Mouse (Mus musculus): ENCODE data around the gene Sox8.

The Sox8 gene

DNA sequence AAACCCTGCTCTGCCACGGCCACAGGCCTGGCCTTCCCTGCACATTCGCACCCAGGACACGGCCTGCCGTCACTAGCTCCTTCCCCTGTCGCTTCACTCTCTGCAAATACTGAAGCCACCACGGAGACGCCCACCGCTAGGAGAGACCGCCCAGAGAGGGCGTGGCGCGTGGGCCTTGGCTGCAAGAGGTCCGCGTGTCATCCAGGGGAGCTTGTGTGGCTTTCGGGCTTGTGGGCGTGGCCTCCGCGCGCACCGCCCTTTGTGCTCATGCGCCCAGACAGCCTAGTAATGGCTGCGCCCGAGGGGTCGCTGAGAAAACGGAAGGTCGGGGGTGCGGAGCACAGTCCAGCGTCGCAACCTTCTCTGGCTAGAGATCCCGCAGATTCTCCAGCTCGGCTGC, 8.4 kb upstream of the Sox8 start, which contains the start of gene Lmf1:
Gene Lmf1, plus strand, starts transcription at position 166 of the 400 bp plus-strand sequence.
- DNase-seq = peak; percentile 97

DNA sequence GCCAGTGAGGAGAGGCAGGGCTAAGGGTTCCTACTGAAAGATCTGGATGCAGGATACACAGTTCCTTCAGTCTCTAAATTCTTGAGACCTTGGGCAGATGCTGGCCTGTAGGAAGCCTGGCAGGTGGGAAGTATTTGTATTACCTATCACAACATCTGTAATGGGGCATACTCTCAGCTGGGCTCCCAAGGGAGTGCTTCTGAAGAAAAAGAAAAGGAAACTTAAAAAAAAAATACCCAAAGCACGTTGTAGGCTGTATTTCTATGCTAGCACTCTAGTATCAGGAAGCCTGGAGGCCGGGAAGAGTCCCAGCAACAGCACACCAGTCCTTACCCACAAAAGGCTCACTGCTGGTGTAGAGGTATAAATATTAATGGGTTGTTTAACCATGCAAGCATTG, 7.2 kb upstream of the Sox8 start:
- DNase-seq = no peak

DNA sequence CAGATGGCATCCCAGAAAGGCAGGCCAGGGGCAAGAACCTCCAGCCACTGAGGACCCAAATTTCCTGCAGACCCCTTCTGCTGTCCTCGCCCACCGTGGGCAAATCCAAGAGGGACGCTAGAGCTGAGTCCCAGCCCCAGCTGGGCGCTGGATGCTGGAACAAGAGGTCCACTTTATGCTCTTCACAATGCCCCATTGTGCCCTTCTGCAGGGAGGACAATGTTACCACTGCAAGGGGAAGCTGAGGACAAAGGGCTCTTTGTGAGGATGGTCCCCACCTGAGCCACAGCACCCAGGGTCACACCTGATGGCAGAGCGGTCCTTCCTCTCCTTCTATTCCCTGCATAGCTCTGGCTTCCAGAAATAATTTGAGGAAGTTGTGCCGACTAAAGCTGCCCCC, 6.8 kb upstream of the Sox8 start:
- DNase-seq = no peak

DNA sequence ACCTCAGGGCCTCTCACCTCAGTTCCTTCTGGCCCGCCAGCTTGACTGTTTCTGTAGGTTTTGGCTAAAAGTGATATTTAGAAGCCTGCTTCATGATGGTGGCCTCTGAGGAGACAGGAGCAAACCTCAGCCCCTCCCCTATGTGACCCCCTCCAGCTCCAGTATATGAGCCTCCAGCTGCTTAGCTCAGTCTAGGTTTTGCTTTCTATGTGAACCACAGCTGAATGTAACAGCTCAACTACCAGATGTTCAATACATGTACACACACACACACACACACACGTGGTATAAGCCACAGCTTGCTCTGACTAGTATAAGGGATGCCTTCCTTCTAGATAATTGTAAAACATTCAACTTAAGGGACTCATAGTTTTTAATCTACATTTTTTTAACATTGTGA, 5.5 kb upstream of the Sox8 start:
- DNase-seq = no peak

DNA sequence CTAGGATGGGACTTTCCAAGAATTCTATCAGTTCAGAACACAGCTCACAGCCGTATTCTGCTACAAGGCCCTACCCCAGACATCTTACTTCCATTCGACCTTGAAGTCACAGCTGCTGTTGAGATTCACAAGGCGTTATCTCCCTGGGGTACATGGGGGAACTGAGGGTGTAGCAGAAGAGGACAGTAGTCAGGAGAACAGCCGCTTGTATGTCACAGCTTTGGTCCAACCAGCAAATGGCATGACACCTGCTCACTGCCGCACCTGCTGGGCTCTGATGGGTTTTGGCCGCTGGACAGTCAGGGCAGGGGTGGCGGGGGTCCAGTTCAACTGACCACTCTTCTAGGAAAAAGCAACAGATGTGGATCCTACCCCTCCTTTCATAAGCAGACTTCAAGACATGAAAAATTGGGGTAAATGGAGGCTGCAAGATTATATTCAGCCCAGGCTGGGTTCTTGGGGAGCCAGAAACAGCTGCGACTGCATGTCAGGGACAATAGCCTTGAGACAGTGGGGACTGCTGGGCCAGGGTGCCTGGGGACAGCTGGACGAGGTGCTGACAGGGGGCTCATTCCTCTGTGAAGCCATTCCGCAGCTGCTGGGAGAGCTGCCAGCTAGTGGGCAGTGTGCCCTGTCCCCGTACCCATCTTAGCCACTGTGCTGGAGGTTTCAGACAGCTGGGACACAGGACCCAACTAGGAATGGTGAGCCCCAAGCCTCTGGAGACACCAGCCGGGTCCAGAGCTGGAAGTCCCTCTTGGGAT, 4.9 kb upstream of the Sox8 start:
- no peak for DNase-seq

DNA sequence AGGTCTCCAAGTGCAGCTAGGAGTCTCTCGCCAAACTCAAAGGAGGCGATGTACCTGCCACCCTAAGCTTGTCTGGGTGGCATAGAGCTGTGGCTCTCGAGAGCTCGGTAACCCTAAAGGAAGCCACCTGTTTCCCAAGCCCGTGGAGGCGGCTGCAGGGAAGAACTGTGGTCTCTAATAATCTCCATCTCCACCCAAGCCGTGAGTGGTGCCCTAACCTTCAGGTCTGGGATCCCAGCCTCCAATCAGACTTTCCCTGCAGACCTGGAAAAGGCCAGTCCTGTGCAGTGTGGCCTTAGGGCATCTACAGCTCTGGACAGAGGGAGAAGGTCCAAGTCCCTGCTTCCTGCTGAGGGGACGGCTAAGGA, 951 bp upstream of the Sox8 start:
- DNase-seq = no peak

DNA sequence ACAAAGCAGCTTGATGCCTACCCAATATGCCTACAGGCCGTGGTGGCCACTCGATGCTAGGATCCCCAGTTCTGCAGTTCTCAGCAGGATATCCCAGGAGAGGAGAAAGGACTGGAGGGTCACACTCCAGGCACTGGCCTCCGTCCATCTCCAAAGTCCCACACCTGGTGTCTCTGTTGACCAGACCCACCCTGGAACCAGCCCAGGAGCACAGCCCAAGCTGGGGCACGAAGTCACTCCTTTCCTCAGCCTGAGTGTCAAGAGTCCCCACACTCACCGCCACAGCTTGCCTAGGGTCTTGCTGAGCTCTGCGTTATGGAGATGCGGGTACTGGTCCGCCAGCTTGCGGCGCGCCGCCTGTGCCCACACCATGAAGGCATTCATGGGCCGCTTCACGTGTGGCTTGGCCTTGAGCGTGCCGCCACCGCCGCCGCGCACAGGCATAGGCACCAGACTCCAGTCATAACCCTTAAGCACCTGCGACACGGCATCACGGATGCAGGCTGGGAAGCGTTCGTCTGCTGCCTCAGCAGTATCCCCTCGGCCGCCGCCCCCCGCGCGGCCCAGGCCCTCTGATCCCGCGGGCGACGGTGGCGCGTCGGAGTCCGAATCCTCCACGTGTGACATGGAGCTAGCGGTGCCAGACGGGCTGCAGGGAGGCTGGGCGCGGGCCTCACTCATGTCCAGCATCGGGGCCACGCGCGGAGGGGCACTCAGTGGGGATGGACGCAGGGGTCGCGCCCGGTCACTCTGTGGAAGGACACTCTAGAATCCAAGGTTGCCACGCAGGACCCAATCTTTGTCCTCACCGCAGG, 446 bp downstream of the Sox8 start:
- DNase-seq = peak; percentile 8

DNA sequence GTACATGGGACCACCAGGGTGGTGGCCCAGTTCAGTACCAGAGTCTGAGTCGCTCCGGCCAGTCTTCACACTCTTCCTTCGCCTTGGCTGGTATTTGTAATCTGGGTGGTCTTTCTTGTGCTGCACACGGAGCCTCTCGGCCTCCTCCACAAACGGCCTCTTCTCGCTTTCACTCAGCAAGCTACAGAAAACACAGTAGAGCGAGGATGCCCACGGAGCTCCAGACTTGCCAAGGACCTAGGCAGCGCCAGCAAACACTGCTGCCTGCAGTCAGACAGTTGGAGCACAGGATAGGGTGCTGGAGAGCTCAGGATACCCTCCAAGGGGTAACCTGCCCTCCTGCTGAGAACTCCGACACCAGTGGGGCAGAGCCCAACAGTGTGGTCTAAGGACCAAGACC, 1.6 kb downstream of the Sox8 start:
- no peak for DNase-seq

DNA sequence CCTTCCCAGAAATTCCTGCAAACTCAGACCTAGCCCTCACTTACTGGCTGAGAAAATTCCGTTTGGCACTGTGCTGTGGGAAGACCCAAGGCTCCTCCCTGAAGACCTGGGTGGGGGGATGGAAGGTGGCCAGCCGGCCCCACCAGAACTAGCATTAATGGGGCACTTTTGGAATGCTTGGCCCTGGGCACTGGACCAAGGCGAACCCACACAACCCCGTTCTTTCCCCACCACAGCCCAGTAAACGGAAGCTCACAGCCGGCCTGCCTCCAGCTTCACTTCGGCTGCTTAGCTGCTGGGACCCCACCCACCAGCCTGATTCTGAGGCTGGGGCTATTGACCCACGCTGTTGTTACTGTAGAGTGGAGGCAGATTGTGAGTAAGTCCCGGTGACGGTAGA, 2.3 kb downstream of the Sox8 start:
- no peak for DNase-seq

DNA sequence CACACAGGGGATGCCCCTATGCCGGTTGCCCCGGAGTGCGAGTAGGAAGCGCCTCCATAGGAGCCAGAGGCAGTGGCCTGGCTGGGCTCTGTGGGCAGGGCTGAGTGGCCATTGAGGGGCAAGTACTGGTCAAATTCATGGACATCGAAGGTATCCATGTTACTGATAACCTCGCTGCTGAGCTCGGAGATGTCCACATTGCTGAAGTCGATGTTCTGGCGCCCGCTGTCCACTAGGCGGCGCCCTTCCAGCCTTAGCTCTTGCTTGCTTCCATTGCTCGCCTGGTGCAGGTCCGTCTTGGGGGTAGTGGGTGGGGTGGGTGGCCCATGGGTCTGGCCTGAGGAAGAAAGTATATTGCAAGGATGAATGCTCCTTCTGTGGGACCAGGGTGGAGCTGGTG, 2.7 kb downstream of the Sox8 start:
- peak; percentile 70 for DNase-seq

DNA sequence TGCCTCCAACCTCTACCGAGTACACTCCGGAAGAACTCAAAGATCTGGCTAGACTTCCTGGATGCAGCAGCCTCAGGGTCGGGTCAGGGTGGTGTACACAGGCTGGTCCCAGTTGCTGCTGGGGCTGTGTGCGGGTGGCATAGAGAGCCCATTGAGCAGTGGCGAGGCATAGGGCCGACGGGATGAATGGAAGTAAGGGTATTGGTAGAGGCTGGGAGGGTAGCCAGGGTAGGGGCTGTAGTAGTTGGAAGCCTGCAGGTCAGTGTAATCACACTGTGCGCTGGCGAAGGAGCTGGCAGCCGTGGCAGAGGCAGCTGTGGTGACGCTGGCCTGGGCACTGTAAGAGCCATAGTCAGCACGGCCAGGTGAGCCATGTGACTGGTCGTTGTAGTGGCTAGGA, 3.2 kb downstream of the Sox8 start:
- DNase-seq = no peak

DNA sequence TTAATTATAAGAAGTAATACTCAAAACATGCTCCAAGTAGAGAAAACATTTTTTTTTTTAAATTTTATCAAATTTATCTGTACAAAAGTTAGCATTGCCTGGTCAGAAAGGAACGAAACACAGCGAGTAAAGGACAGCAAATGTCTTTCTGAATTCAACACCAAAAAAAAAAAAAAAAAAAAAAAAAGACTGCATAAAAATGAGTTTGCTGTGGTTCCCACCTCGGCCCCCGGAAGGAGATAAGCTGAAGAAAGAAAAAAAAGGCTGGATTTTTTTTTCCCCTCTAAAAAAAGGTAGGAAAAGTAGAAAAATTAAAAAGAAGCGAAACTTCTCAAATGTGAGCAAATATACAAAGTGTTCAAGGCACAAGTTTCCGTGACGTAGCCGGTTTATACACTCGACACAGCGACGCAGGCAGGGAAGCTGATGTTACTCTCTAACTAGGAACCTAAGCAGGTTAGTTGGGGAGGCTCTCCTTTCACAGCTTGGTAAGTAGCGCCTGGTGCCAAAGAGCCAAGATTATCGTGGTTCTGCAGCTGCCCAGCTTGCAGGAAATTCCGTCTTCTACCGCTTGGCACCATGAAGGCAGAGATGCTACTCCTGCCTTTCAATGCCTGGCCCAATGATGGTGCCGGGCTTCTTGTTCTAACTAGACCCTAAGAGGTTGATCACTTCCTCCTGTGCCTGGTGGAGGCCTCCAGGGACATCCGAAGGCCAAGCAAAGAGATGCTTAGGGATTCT, 4.5 kb downstream of the Sox8 start:
- DNase-seq = no peak

DNA sequence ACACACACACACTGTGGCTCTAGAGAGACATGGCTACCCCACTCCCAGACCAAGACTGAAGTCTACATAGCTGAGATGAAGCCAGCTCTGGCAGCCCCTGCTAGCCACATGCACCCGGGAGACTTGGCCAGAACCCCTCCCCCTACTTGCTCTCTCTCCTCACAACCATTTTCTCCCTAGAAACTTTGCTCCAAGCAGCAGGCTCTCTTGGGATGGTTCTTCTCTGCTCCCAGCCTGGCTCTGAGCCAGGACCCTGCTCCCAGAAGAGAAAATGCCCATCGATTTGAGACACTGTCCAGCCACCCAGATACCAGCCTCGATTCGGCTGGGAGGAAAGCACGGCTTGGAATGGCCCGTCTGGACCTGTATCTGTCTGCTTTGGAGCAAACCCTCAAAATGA, 5.2 kb downstream of the Sox8 start:
- no peak for DNase-seq

DNA sequence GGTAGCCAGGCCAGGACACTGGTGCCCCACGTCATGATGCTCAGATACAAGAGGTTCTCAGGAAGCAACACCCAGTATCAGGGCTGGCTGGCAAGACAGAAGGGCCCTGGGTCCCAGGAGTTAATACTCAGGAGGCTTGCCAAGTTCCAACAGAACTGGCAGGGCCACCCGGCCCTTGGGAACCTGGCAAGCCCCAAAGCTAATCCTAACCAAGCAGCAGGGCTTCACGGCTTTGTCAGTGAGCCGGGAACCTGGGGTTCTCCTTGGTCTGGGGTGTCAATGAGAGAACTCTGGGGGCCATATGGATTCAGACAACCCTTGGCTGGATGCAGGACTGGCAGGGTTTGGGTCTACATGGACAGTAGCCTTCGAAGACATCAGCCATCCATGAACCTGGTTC, 6.0 kb downstream of the Sox8 start:
- DNase-seq = no peak

DNA sequence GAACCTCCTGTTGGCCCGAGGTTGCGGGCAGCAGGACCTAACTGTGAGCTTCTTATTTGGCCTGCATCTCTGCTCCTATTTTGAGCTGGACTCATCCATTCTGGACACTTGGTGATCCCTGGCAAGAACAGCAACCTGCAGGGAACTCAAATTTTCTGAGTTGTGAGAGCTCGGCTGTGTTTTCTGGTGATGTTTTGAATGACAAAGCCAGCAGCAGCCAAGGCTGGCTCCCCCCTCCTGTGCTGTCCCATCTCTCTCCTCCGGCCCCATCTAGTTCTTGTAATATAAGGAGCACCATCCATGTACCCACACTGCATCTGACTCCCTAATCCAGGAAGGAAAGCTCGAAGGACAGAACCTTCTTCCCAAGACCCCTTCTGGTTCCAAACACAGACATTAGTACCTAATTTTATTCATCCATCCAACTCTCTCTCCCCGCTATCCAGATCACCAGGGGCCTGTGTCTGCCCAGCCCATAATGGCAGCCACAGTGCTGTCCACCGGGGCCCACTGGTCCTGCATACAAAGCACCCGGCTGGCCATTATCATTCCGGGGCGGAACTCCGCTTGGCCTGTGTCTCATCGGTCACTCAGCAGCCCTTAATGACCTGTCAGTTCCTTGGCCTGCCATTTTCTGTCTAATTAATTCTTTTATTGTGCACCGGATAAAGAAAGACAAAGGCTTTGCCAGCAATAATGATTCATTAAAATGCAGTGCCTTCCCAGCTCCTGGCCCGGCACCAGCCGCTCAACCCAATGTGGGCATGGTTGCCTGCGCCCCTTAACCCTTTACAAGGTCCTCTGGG, 9.1 kb downstream of the Sox8 start:
- DNase-seq = no peak

DNA sequence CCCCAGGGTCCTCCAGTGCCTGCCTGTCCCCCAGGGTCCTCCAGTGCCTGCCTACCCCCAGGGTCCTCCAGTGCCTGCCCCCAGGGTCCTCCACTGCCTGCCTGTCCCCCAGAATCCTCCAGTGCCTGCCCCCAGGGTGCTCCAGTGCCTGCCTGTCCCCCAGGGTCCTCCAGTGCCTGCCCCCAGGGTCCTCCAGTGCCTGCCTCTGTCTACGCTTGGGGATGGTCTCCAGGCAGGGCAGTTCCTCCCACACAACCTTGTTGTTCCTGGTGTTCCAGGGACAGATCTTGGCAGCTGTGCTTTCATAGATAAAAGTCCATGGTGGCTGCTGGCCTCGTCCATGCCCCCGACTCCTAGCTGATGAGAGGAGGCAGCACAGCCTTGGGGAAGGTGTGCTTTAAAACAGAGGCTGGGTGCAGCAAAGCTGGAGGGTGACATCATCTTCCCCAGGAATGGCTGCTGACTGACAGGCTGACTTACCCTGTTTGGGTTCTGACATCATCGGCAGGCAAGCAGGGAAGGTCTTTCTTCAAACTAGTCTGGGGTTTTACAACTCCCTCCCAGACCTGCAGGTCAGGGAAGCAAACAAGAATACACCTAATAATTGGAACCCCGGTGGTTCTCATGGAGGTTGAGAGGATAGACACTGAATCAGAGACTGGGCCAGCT, 9.8 kb downstream of the Sox8 start:
- DNase-seq = no peak

DNA sequence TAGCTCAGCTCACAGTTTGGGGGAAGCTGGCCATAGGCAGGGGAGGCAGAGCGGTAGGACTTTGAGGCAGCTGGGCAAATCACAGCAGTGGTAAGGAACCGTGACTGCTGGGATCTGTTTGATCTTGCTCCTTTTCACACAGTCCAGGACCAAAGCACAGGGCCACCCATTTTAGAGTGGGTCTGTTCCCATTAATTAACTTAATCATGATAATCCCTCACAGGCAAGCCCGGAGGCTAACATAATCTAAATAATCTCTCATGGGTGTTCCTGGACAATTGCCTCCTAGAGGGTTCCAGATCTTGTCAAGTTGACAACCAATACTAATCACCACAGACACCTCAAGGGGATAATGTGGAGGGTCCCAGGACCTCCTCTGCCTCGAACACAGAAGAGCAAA, 10.9 kb downstream of the Sox8 start:
- DNase-seq = no peak

DNA sequence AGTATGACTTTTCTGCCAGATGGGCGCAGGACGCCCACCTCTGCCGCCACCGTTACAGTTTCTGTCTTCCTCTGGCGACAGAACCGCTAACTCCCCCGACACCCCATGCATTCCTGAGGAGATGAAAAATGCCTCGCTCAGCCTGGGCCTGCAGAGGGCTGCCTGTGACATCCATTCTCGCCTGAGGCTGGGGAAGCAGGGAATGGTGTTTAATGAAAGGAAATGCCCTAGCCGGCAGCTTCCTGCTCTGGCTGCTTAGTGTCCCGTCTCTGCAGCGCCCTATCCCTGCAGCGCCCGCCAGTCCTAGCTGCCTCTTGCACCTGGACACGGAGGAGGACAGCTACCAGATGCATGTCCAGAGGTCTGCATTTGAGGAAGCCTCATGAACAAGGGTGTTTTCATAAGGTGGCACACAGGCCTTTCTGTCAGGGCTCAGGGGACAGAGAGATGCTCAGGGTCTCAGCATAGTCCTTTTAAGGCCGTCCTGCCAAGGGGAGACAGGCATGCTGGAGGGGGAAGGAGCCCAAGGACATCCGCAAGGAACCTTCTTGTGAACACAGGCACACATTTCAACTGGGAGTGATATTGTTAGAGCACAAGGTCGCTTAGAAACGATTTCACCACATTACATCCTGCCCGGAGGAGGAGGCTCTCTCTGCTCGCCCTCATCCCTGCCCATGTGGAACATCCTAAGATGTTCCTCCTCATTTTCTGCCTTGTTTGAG, 13.7 kb downstream of the Sox8 start:
- DNase-seq = no peak

DNA sequence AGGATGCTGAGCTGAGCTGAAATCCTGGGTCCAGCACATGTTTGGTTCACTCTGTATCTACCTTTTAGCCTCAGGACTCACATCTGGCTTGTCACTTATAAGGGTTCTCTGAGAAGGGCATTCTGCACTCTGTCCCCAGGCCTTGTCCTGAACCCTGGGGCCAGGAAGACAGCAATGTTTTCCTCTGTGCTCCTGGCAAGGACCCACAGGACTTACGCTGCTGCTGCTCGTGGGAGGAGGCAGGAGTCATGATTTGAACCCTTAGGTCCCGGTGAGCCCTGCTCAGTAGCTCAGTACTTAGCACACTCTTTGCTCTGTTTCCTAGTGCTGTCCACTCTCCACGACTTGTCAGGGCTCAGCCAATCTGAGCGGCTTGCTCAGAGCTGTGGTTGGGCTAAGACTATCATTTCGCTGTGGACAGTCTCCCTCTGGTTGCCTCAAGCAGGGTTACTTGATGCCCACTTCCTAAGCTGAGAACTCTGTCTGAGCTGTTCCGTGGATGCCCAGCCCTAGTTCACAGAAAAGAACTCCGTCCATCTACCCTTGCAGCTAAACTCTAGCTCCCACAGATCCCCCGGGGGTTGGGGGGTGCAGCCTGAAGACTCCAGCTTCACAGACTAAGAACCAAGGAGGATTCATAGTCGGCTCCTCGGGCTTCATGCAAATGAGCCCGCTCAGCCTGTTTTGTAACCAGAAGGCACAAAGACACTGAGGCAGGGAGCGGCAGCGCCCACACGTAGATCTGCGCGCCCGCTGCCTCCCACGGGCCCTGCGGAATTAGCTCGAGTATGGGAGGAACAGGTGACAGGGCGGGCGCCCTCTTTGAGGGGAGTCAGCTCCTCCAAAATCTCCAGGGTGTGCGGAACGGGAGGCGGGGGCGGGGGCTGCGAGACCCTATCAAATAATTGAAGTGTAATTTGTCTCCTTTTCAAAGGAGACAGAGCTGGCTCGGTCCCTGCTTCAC, 14.5 kb downstream of the Sox8 start:
- no peak for DNase-seq

DNA sequence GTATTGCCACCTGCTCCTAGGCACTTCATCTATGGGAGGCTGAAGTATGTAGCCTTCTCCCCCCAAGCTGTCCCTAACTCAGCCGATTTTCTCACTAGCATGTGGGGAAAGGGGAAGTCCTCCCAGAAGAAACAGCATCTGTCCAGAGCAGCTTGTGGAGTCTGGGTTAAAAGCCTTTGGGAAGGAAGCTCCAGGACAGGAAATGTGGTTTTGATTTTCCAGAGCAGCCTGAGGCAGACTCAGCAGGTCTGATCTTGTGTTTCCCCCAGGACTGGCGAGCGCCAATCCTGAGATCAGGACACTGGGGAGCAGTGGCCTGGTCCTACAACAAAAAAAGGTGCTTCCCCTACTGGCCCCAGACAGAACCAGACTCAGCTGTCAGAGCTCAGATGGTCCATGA, 15.3 kb downstream of the Sox8 start:
- no peak for DNase-seq
